Mouse (Mus musculus): ENCODE data around the gene Spsb2.

Spsb2 gene

GRCm38 (mm10) chr6:124856916-124857839 is 48.7 kb downstream of the Spsb2 start, which contains the start of gene P3h3:
P3h3 (minus strand) TSS chr6:124857752.
- DNase-seq (ENCODE audit: low spot score in 2 of 2): peak; percentile 76 to 79

- no peak for DNase-seq (ENCODE audit: low spot score in 2 of 2)
Measured at GRCm38 (mm10) chr6:124857840-124858530, 49.5 kb downstream of the Spsb2 start.

GRCm38 (mm10) chr6:124858561-124859318 is 50.3 kb downstream of the Spsb2 start:
- no peak for DNase-seq (ENCODE audit: low spot score in 2 of 2)

- peak; percentile 82 to 94 for DNase-seq (ENCODE audit: low spot score in 2 of 2)
Measured at GRCm38 (mm10) chr6:124859725-124860124, 51.3 kb downstream of the Spsb2 start.
